Mouse (Mus musculus) C2C12 (cell line): ENCODE results near the gene Pomgnt2. TPM values are rescaled to one million over a fixed set of nuclear protein-coding genes. Genes with fewer than 3 reads are reported as not detected.

Experiments used
- H3K27me3 ChIP-seq: one replicate; pipeline ENCODE4 v1.6.1; 2011; ENCODE audit not compliant: control insufficient read depth, insufficient read depth, insufficient read length
- H3K36me3 ChIP-seq: one replicate; pipeline ENCODE4 v1.6.1; 2011; ENCODE audit not compliant: control insufficient read depth, insufficient read depth
- H3K4me3 ChIP-seq: one replicate; pipeline ENCODE4 v1.5.1; 2011; ENCODE audit warnings: mild to moderate bottlenecking, control low read depth; ENCODE audit not compliant: poor library complexity, insufficient read depth, severe bottlenecking
- H3K79me2 ChIP-seq: one replicate; pipeline ENCODE4 v1.6.1; 2011; ENCODE audit not compliant: control insufficient read depth, insufficient read depth
- H3K79me3 ChIP-seq: one replicate; pipeline ENCODE4 v1.6.1; 2011; ENCODE audit warnings: low read depth, control low read depth
- H3ac ChIP-seq: one replicate; pipeline ENCODE3; 2011; ENCODE audit warnings: low read depth; ENCODE audit not compliant: control insufficient read depth, insufficient read length
- CEBPB ChIP-seq: IDR thresholded peaks from one replicate; pipeline ENCODE4 v1.6.1; 2011; ENCODE audit warnings: low read depth, mild to moderate bottlenecking, control low read depth, moderate library complexity
- CTCF ChIP-seq: IDR thresholded peaks from one replicate; pipeline ENCODE4 v1.5.1; 2011; ENCODE audit not compliant: control insufficient read depth, insufficient read depth, insufficient read length
- FOSL1 ChIP-seq: IDR thresholded peaks from one replicate; pipeline ENCODE4 v1.8.0; 2011; ENCODE audit warnings: mild to moderate bottlenecking, low read length; ENCODE audit not compliant: poor library complexity, insufficient read depth, severe bottlenecking
- MAX ChIP-seq: IDR thresholded peaks from one replicate; pipeline ENCODE4 v1.6.1; 2011; ENCODE audit warnings: mild to moderate bottlenecking, control low read depth
- MYOD1 ChIP-seq: IDR thresholded peaks from one replicate; pipeline ENCODE4 v1.6.1; 2011; ENCODE audit warnings: low read depth; ENCODE audit not compliant: control insufficient read depth, insufficient read length
- MYOG ChIP-seq: IDR thresholded peaks from one replicate; pipeline ENCODE4 v1.6.1; 2011; ENCODE audit not compliant: control insufficient read depth, insufficient read length; ENCODE audit errors: extremely low read depth
- USF1 ChIP-seq: IDR thresholded peaks from one replicate; pipeline ENCODE4 v1.6.1; 2011; ENCODE audit warnings: low read depth, mild to moderate bottlenecking, control low read depth, moderate library complexity
- polyA plus RNA-seq: library from polyadenylated mRNA; unstranded; fragments of >200 nt; fragmentation: generic; extraction: Trizol; gene quantifications from one replicate; pipeline ENCODE4 v1.2.1, GENCODE M21; 2012; ENCODE audit warnings: missing spikeins

Gene Pomgnt2
- polyA plus RNA-seq, 1 experiment, result 2.4 TPM

DNA sequence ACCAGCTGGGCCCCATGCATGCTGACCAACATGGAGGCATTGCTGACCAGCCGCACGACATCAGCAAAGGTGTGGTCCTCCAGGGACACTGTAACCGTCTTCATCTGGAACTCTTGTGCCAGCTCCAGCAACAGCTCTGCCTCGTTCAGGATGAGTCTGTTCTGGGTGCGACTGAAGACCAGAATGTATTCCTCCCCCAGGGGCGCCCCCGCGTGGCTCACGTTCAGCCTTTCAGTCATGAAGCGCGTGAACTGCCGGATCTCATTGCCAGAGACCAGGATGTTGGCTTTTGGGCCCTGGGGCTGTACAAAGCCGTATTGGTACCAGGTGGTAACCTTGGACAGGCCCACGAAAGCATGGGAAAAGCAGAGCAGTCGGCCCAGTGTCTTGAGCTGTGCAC, 14.2 kb downstream of the Pomgnt2 start:
- Histone ChIP-seq H3K27me3 (peaks cover 10% of the 10 kb centered on the region), H3K36me3 (no peaks in the 10 kb centered on the region), H3ac (no peak overlapping the region), H3K79me3 (no peaks in the 10 kb centered on the region), H3K4me3 (no peak overlapping the region), H3K79me2 (no peaks in the 10 kb centered on the region)
- TF ChIP-seq FOSL1, result no peak
- no peak for TF ChIP-seq CEBPB
- TF ChIP-seq MYOG, result no peak

DNA sequence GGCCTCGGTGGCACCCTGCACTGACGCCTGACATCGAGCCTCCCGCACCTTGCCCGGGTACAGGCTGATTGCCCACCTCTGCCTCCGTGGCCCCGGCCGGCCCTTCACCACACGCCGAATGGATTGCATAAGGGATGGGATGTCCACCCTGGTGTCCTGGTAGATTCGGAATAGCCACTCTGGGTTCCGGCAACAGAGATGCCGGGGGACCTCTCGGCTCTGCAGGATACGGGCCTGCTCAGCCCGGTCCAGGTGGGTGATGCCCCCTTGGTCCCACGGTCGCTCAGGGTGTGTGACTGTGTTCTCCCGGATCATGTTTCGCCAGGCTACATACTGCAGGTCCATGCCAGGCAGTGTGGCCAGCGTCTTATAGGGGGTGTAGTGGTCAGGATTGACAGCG, 14.7 kb downstream of the Pomgnt2 start:
- H3K36me3 ChIP-seq, result no peaks in the 10 kb centered on the region
- H3K4me3 ChIP-seq, result no peak overlapping the region
- TF ChIP-seq MAX, result no peak
- no peak for TF ChIP-seq USF1
- no peak for TF ChIP-seq CEBPB
- no peak for TF ChIP-seq MYOG
- TF ChIP-seq FOSL1, result no peak
- no peak for TF ChIP-seq MYOD1
- H3K79me2 ChIP-seq, result no peaks in the 10 kb centered on the region
- peaks cover 15% of the 10 kb centered on the region for H3K27me3 ChIP-seq
- no peaks in the 10 kb centered on the region for H3K79me3 ChIP-seq
- H3ac ChIP-seq, result no peak overlapping the region

DNA sequence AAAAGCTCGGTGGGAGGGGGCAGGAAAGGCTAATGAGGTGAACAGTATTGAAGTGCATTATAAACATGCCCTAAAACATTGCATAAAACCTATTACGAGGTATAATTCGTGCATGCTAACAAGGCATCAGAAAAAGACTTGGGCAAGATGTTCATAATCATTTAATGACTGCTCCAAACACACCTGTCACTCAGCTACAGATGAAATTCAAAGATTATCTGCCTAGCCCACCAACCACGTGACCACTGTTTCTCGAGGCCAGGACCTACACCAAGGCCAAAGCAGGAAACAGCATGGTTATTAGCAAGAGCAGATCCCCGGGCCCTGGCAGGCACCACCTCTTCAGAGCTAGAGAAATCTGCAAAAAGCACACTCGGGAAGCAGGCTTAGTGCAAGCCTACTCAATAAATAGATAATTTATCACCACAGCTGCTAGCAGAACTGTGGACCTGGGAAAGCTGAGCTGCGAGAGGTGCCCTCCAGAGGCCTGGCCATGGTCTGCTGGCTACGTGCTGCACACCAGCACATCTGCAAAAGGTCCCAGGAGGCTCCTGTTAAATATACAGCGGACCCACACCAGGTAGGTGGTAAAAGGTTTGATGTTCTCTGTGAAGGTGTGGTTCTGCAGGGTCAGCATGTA, 15.3 kb downstream of the Pomgnt2 start:
- TF ChIP-seq MYOD1 (no peak), CTCF (no peak), USF1 (no peak), FOSL1 (no peak), MYOG (no peak), CEBPB (no peak), MAX (no peak)
- peaks cover 20% of the 10 kb centered on the region for H3K27me3 ChIP-seq
- no peak overlapping the region for H3K4me3 ChIP-seq
- no peaks in the 10 kb centered on the region for H3K79me2 ChIP-seq
- H3ac ChIP-seq, result no peak overlapping the region
- no peaks in the 10 kb centered on the region for H3K36me3 ChIP-seq
- no peaks in the 10 kb centered on the region for H3K79me3 ChIP-seq

DNA sequence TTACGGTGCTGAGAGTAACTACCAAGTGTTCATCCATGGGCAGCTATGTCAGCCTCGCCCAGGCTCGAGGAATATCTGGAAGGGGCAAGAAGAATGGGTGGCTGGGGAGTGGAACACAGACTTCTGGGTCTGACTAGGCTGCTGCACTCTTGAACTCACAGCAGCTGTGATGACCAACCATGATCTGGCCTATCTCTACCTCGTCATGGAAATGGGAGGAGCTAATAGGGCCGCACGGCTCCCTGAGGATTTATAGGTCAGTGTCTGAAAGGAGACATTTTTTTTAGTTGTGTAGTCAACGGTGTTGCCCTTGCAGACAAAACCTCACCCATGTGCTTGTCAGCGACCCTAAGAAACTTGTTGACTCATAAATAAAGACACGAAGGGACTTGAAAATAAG, 15.9 kb downstream of the Pomgnt2 start:
- TF ChIP-seq MAX (no peak), MYOG (no peak), USF1 (no peak), CTCF (no peak), FOSL1 (no peak)
- Histone ChIP-seq H3ac (no peak overlapping the region), H3K27me3 (peaks cover 25% of the 10 kb centered on the region), H3K79me3 (no peaks in the 10 kb centered on the region), H3K79me2 (no peaks in the 10 kb centered on the region), H3K36me3 (no peaks in the 10 kb centered on the region), H3K4me3 (no peak overlapping the region)

DNA sequence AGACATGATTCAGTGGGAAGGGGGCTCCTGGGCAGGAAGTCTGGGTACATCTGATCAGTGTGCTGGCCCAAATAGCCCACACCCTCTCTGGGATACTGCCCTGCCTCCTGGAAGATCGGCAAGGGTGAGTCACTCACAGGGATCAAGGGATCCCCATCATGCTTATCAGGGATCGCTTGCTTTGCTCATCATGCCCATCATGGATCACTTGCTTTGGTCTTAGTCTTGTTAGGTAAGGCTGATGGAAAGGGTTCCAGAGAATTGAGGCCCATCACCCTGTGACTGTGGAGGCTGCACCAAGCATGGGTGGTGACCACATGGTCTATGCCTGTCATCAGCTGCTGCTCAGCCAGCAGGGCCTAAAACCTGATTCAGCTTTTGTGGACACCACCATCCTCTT, 21.6 kb downstream of the Pomgnt2 start:
- Histone ChIP-seq H3K79me3 (no peaks in the 10 kb centered on the region), H3K27me3 (peaks cover 37% of the 10 kb centered on the region), H3K36me3 (no peaks in the 10 kb centered on the region), H3ac (no peak overlapping the region), H3K4me3 (no peak overlapping the region), H3K79me2 (no peaks in the 10 kb centered on the region)
- TF ChIP-seq CTCF (no peak), MYOG (no peak), USF1 (no peak), CEBPB (no peak), MAX (no peak), FOSL1 (no peak), MYOD1 (no peak)

DNA sequence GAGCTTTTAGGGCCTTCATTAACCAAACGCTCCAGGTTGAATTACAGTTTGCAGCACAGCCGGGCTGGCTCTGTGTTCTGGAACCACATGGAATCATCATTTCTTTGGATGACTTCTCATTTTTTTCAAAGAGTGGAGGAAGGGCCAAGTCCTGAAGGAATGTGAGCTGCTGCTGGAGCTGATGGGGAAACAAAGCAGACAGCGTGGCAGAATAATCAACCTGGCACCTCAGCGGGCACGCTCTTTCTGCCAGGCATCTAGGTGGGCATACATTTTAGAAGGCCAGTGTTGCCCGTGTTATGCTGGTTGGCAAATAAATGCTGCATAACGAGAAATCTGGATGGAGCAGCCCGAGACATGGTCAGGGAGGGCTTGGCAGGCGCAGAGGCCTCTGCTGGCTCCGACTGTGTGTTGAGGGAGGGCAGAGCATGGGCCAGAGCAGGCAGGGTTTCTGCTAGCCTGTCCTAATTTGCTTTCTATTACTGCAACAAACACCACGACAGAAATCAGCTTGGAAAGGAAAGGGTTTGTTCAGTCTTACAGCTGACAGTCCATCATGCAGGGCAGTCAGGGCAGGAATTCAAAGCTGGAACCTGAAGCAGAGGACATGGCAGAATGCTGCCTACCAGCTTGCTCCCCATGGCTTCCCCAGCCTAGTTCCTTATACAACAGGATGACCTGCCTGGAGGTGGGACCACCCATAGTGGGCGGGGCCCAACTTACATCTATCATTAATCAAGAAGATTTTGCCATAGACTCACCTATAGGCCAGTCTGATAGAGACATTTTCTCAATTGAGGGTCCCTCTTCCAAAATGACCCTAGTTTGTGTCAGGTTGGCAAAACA, 22.5 kb downstream of the Pomgnt2 start:
- no peak for TF ChIP-seq MYOD1
- TF ChIP-seq FOSL1, result no peak
- no peak for TF ChIP-seq MYOG
- no peak for TF ChIP-seq MAX
- no peak for TF ChIP-seq CTCF
- TF ChIP-seq USF1, result no peak
- no peak for TF ChIP-seq CEBPB
- Histone ChIP-seq H3K79me2 (no peaks in the 10 kb centered on the region), H3ac (no peak overlapping the region), H3K36me3 (no peaks in the 10 kb centered on the region), H3K27me3 (peaks cover 43% of the 10 kb centered on the region), H3K79me3 (no peaks in the 10 kb centered on the region), H3K4me3 (no peak overlapping the region)
